Mouse (Mus musculus) liver, postnatal 0 days (tissue): Measurements from ENCODE around the gene Iqcg. TPM values are rescaled to one million over a fixed set of nuclear protein-coding genes. Genes with fewer than 3 reads are reported as not detected.

Experiments
- ATAC-seq: fragments of 200-750 bp; cut with Nextera tagmentation; 2 replicates; pipeline ENCODE4 v1.8.0; 2017; ENCODE audit warnings: mild to moderate bottlenecking, moderate library complexity
- DNase-seq: peaks from one replicate; pipeline ENCODE4 v3.0.0-alpha.2; 2016
- H3K27ac ChIP-seq: fragments of 300-500 bp; sonication (generic); 2 replicates; pipeline ENCODE4 v1.5.1; 2014; ENCODE audit warnings: antibody characterized with exemption, moderate library complexity, mild to moderate bottlenecking, low read depth
- H3K27me3 ChIP-seq: fragments of 300-500 bp; sonication (generic); 2 replicates; pipeline ENCODE4 v1.6.1; 2014; ENCODE audit warnings: low read length, control low read depth, mixed read lengths; ENCODE audit not compliant: insufficient read depth
- H3K36me3 ChIP-seq: fragments of 300-500 bp; sonication (generic); replicated peaks from 2 replicates; pipeline ENCODE4 v1.6.1; 2014; ENCODE audit warnings: mild to moderate bottlenecking, control low read depth, low read length, moderate library complexity, mixed read lengths; ENCODE audit not compliant: insufficient read depth
- H3K4me1 ChIP-seq: fragments of 300-500 bp; sonication (generic); 2 replicates; pipeline ENCODE4 v1.6.1; 2014; ENCODE audit warnings: antibody characterized with exemption, mild to moderate bottlenecking, control low read depth; ENCODE audit not compliant: insufficient read depth
- H3K4me2 ChIP-seq: fragments of 300-500 bp; sonication (generic); 2 replicates; pipeline ENCODE4 v1.6.1; 2014; ENCODE audit warnings: low read depth, mild to moderate bottlenecking, low read length, moderate library complexity, mixed read lengths
- H3K4me3 ChIP-seq: fragments of 300-500 bp; sonication (generic); 2 replicates; pipeline ENCODE4 v1.5.1; 2014; ENCODE audit warnings: low read depth, low read length
- H3K9ac ChIP-seq: fragments of 300-500 bp; sonication (generic); replicated peaks from 2 replicates; pipeline ENCODE4 v1.6.1; 2014; ENCODE audit warnings: mild to moderate bottlenecking, moderate library complexity
- H3K9me3 ChIP-seq: fragments of 300-500 bp; sonication (generic); 2 replicates; pipeline ENCODE4 v1.6.1; 2016; ENCODE audit warnings: mild to moderate bottlenecking, control low read depth, low read length, mixed read lengths
- CTCF ChIP-seq: sonication (generic); IDR thresholded peaks from 2 replicates; pipeline ENCODE4 v1.5.1; 2016; ENCODE audit warnings: antibody characterized with exemption, low read depth
- EP300 ChIP-seq: IDR thresholded peaks from 2 replicates; pipeline ENCODE4 v1.6.1; 2016; ENCODE audit warnings: antibody characterized with exemption, low read depth, mild to moderate bottlenecking
- WGBS: fragments of 180-500 bp; shearing (Covaris S2); extraction: QIAGEN DNeasy Blood & Tissue Kit; methylation state at CpG from one replicate; pipeline ENCODE4 v1.1.7; 2014; ENCODE audit not compliant: insufficient replicate concordance; 5-methylcytosine and 5-hydroxymethylcytosine counted together
- polyA plus RNA-seq: library from polyadenylated mRNA; unstranded; fragments of >200 nt; fragmentation: Nextera tagmentation; extraction: Ambion mirVana; gene quantifications from 2 replicates; pipeline ENCODE4 v1.2.1, GENCODE M21; 2015

The Iqcg gene
- polyA plus RNA-seq, 1 experiment from 2014 or later: 0.95 TPM

DNA sequence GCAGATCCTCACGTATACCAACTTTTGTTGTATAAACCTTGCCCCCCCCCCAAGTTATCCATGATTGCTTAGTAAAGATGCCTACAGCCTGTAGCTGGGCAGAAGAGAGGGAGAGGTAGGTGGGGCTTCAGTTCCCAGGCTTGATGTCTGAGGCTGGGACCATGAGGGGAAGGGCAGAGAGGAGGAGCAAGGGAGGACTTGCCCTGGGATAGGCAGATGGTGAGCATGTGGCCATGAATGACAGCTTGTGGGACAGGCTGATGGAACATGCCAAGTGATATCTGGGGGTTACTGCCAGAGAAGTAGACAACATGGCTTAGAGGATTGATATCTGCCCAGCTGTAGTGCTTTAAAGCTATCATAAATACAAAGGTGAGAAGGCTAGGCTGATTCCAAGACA is 8.0 kb downstream of the Iqcg start:
- 86% methylated on average over 1 of the region's 1 CpGs for WGBS
- H3K4me3 ChIP-seq: no peak overlapping the region
- no peaks in the 10 kb centered on the region for H3K27me3 ChIP-seq
- DNase-seq: no peak
- H3K4me1 ChIP-seq: no peaks in the 10 kb centered on the region
- ATAC-seq: no peak
- H3K4me2 ChIP-seq: no peak overlapping the region
- H3K9me3 ChIP-seq: no peaks in the 10 kb centered on the region
- H3K27ac ChIP-seq: no peak overlapping the region
- H3K9ac ChIP-seq: no peak overlapping the region
- H3K36me3 ChIP-seq: no peaks in the 10 kb centered on the region
- TF ChIP-seq EP300: no peak
- TF ChIP-seq CTCF: no peak

GRCm38 (mm10) chr16:33043268-33043667 is 12.8 kb downstream of the Iqcg start:
- Histone ChIP-seq H3K27me3 (no peaks in the 10 kb centered on the region), H3K27ac (no peak overlapping the region), H3K4me2 (no peak overlapping the region), H3K4me3 (no peak overlapping the region), H3K9me3 (no peaks in the 10 kb centered on the region), H3K9ac (no peak overlapping the region), H3K4me1 (no peaks in the 10 kb centered on the region), H3K36me3 (no peaks in the 10 kb centered on the region)
- no peak for DNase-seq
- ATAC-seq: no peak
- TF ChIP-seq EP300 (no peak), CTCF (no peak)
- 36% methylated on average over 2 of the region's 2 CpGs for WGBS

DNA sequence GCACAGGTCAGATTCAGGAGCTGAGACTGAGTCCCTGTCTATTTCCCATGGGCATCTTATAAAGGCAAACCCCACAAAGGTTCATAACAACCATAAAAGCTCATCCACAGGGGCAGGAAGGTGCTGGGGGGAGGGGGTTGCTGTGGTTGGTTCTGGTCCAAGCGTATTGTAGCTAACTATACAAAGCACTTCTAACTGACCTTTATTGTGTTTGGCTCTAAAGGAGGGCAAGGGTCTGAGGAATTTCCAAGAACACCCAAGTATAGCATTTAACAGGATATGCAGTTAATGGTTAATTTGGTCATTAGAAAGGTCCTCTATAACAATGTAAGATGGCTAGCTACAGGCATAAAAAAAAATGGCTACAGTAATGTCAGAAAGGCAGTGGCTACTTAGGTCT is 13.3 kb downstream of the Iqcg start:
- Histone ChIP-seq H3K36me3 (no peaks in the 10 kb centered on the region), H3K27me3 (no peaks in the 10 kb centered on the region), H3K27ac (no peak overlapping the region), H3K4me2 (no peak overlapping the region), H3K9ac (no peak overlapping the region), H3K9me3 (no peaks in the 10 kb centered on the region), H3K4me3 (no peak overlapping the region), H3K4me1 (no peaks in the 10 kb centered on the region)
- TF ChIP-seq EP300 (no peak), CTCF (no peak)
- ATAC-seq (no peak), DNase-seq (no peak)
- WGBS: 80% methylated on average over 1 of the region's 1 CpGs

DNA sequence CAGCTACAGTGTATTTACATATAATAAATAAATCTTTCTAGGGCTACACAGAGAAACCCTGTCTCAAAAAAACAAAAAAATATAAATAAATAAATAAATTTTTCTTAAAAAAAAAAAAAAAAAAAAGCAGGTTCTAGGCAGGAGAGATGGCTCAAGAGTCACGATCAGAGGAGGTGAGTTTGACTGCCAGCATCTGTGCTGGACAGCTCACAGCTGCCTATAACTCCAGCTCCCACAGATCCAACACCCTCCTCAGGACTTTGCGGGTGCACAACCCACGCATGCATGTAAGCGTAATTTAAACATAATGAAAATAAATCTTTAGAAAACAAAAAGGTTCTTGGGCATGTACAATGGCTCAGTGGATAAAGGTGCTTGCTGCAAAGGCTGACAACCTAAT is 20.0 kb downstream of the Iqcg start:
- no peak for ATAC-seq
- no peak overlapping the region for H3K27ac ChIP-seq
- no peaks in the 10 kb centered on the region for H3K4me1 ChIP-seq
- no peak overlapping the region for H3K4me3 ChIP-seq
- 78% methylated on average over 4 of the region's 4 CpGs for WGBS
- no peak for DNase-seq
- H3K9ac ChIP-seq: no peak overlapping the region
- no peaks in the 10 kb centered on the region for H3K36me3 ChIP-seq
- TF ChIP-seq CTCF (no peak), EP300 (no peak)
- H3K27me3 ChIP-seq: no peaks in the 10 kb centered on the region
- no peaks in the 10 kb centered on the region for H3K9me3 ChIP-seq
- H3K4me2 ChIP-seq: no peak overlapping the region

DNA sequence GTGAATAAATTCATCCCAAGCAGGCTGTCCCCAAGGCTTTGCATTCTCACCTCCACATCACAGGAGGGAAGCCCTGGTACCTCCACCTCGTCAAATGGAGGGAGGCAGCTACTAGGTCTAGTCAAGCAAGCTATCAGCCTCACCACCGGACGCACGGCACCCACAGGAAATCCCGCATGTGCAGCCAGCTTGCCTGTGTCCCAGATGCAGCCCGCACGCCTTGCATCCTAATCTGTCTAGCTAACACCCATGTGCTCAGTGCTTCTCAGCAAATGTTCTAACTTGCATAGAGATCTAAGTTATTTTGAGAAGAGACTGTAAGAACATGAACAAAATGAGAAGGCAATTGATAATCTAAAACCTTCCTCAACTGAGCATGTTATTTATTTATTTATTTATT is 29.7 kb downstream of the Iqcg start:
- H3K27me3 ChIP-seq: no peaks in the 10 kb centered on the region
- no peak for TF ChIP-seq CTCF
- no peak for TF ChIP-seq EP300
- no peak overlapping the region for H3K4me3 ChIP-seq
- H3K27ac ChIP-seq: no peak overlapping the region
- H3K4me2 ChIP-seq: no peak overlapping the region
- H3K9me3 ChIP-seq: no peaks in the 10 kb centered on the region
- no peaks in the 10 kb centered on the region for H3K36me3 ChIP-seq
- ATAC-seq: no peak
- no peaks in the 10 kb centered on the region for H3K4me1 ChIP-seq
- H3K9ac ChIP-seq: no peak overlapping the region
- DNase-seq: no peak
- WGBS: 48% methylated on average over 7 of the region's 7 CpGs

GRCm38 (mm10) chr16:33024456-33025104 is 31.4 kb downstream of the Iqcg start:
- no peak overlapping the region for H3K4me2 ChIP-seq
- H3K36me3 ChIP-seq: no peaks in the 10 kb centered on the region
- H3K27ac ChIP-seq: no peak overlapping the region
- H3K9me3 ChIP-seq: no peaks in the 10 kb centered on the region
- no peak for TF ChIP-seq EP300
- H3K4me3 ChIP-seq: no peak overlapping the region
- H3K9ac ChIP-seq: no peak overlapping the region
- no peaks in the 10 kb centered on the region for H3K4me1 ChIP-seq
- WGBS: 65% methylated on average over 8 of the region's 8 CpGs
- no peak for DNase-seq
- no peak for ATAC-seq
- no peaks in the 10 kb centered on the region for H3K27me3 ChIP-seq

DNA sequence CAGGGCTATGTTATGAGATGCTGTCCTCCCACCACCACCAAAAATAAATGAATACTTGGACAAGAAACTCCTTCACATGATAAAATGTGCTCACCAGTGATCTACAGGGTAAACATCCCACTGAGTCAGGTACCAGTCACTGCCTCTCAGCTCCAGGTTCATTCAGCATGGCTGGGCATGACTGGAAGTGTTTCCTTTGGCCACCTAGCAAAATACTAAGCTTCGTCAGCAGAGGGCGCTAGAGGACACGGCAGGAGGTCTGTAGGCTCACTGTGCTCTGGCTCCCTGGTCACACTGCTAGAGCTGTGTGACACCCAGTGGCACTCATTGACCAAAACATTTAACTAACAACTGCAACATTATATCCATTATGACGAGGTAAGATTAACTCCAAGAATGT is 32.3 kb downstream of the Iqcg start:
- Histone ChIP-seq H3K36me3 (no peaks in the 10 kb centered on the region), H3K9ac (no peak overlapping the region), H3K4me3 (no peak overlapping the region), H3K27ac (no peak overlapping the region), H3K4me2 (no peak overlapping the region), H3K4me1 (no peaks in the 10 kb centered on the region), H3K27me3 (no peaks in the 10 kb centered on the region), H3K9me3 (no peaks in the 10 kb centered on the region)
- DNase-seq (peak; percentile 90), ATAC-seq (peak; percentile 75)
- WGBS: 3% methylated on average over 4 of the region's 4 CpGs
- TF ChIP-seq CTCF: peak; percentile 98
- TF ChIP-seq EP300: no peak
